Mouse (Mus musculus) midbrain, embryonic 13.5 days (tissue): ENCODE data around the gene Tbx1. TPM values are rescaled to one million over a fixed set of nuclear protein-coding genes. Genes with fewer than 3 reads are reported as not detected.
"Not testable (repeated sequence)": the region's sequence is repeated elsewhere in the genome, so short reads cannot be mapped to it uniquely, and the experiment has no call there.

ENCODE experiments used
- ATAC-seq: fragments of 200-750 bp; cut with Nextera tagmentation; 2 replicates; pipeline ENCODE4 v1.8.0; 2017; ENCODE audit warnings: mild to moderate bottlenecking, moderate TSS enrichment, moderate library complexity
- H3K27ac ChIP-seq: fragments of 300-500 bp; sonication (generic); 2 replicates; pipeline ENCODE4 v1.5.1; 2015; ENCODE audit warnings: inconsistent platforms, mild to moderate bottlenecking, moderate library complexity
- H3K27me3 ChIP-seq: fragments of 300-500 bp; sonication (generic); 2 replicates; pipeline ENCODE4 v1.6.1; 2015; ENCODE audit warnings: mild to moderate bottlenecking, inconsistent platforms
- H3K36me3 ChIP-seq: fragments of 300-500 bp; sonication (generic); 2 replicates; pipeline ENCODE4 v1.6.1; 2015; ENCODE audit warnings: mild to moderate bottlenecking, inconsistent platforms
- H3K4me1 ChIP-seq: fragments of 300-500 bp; sonication (generic); replicated peaks from 2 replicates; pipeline ENCODE4 v1.6.1; 2015; ENCODE audit warnings: inconsistent platforms
- H3K4me2 ChIP-seq: fragments of 300-500 bp; sonication (generic); replicated peaks from 2 replicates; pipeline ENCODE4 v1.6.1; 2015; ENCODE audit warnings: moderate library complexity, mild to moderate bottlenecking, inconsistent platforms
- H3K4me3 ChIP-seq: fragments of 300-500 bp; sonication (generic); replicated peaks from 2 replicates; pipeline ENCODE4 v1.5.1; 2015; ENCODE audit warnings: mild to moderate bottlenecking, inconsistent platforms
- H3K9ac ChIP-seq: fragments of 300-500 bp; sonication (generic); replicated peaks from 2 replicates; pipeline ENCODE4 v1.6.1; 2015; ENCODE audit warnings: mild to moderate bottlenecking, inconsistent platforms
- H3K9me3 ChIP-seq: fragments of 300-500 bp; sonication (generic); 2 replicates; pipeline ENCODE4 v1.6.1; 2016; ENCODE audit warnings: mild to moderate bottlenecking, inconsistent platforms
- WGBS: fragments of 180-500 bp; shearing (Covaris S2); methylation state at CpG from one replicate; pipeline ENCODE4 v1.1.7; 2015; 5-methylcytosine and 5-hydroxymethylcytosine counted together
- polyA plus RNA-seq: library from polyadenylated mRNA; unstranded; fragments of >200 nt; fragmentation: Nextera tagmentation; extraction: Ambion mirVana; gene quantifications from 2 replicates; pipeline ENCODE4 v1.2.1, GENCODE M21; 2015

Tbx1 gene
- polyA plus RNA-seq, 1 experiment from 2014 or later = 0.71 TPM

GRCm38 (mm10) chr16:18564472-18564871 is 26.0 kb downstream of the Tbx1 start:
- 89% methylated on average over 2 of the region's 2 CpGs for WGBS
- no peak overlapping the region for H3K4me2 ChIP-seq
- H3K9ac ChIP-seq = no peak overlapping the region
- ATAC-seq = no peak
- H3K27ac ChIP-seq = no peak overlapping the region
- H3K9me3 ChIP-seq = no peaks in the 10 kb centered on the region
- H3K4me3 ChIP-seq = no peak overlapping the region
- H3K36me3 ChIP-seq = no peaks in the 10 kb centered on the region
- no peaks in the 10 kb centered on the region for H3K4me1 ChIP-seq
- no peaks in the 10 kb centered on the region for H3K27me3 ChIP-seq

DNA sequence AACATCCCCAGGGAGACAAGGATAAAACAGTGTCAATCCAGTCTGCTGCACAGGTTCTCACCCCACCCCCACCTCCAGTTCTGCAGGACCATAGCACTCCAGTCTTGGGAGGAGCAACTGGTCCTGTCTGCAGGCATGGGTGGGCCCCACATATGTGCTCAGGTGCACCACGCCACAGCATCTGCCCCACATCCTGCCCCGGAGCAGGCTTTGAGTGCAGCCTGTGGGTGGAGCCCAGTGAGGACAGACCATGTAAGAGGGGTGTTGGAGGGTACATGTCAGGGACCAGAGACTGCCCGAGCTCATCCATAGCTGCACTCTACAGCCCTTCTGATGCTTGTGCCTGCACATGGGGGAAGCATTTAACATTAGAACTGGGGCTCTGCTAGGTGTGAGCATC is 34.0 kb downstream of the Tbx1 start:
- H3K9me3 ChIP-seq = no peaks in the 10 kb centered on the region
- no peaks in the 10 kb centered on the region for H3K36me3 ChIP-seq
- 86% methylated on average over 3 of the region's 3 CpGs for WGBS
- no peak overlapping the region for H3K9ac ChIP-seq
- 0 out of 2 replicates have a peak, but pooled peaks cover 5% of the 10 kb centered on the region for H3K4me1 ChIP-seq
- H3K27me3 ChIP-seq = no peaks in the 10 kb centered on the region
- no peak overlapping the region for H3K4me3 ChIP-seq
- ATAC-seq = no peak
- no peak overlapping the region for H3K27ac ChIP-seq
- no peak overlapping the region for H3K4me2 ChIP-seq

DNA sequence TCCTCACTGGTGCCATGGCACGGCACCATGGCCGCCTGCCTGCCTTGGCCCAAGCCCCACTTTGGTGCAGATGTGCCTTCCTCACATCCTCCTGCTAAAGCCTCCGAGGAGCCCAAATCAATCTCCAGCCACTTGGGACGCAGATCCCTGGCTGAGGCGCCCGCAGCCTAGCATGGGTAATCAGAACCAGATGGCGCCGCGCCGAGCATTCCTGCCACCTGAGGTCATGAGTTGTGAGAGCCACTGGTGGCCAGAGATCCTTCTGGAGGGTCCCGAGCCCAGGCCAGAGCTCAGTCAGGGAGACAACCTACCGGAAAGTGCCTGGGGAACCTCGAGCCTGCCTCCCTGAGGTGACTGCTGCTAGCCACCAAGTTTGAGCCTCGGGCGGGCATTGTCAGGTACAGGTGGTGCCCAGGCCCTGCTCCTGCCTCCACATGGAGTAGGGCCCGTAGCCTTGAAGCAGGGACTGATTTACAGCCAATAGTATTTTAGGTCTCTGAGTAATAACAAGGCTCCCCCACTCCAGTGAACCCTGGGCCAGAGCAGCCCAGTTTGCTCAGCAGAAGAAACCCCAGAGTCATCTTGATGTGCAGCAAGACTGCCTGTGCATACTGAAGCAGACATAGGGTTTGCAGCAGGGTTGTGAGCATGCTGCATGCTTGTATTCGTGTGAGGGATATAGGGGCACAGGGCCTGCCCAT is 35.1 kb downstream of the Tbx1 start:
- Histone ChIP-seq H3K27ac (no peak overlapping the region), H3K27me3 (no peaks in the 10 kb centered on the region), H3K9ac (no peak overlapping the region), H3K9me3 (no peaks in the 10 kb centered on the region), H3K4me3 (no peak overlapping the region), H3K4me2 (no peak overlapping the region), H3K36me3 (no peaks in the 10 kb centered on the region), H3K4me1 (0 out of 2 replicates have a peak, but pooled peaks cover 5% of the 10 kb centered on the region)
- 83% methylated on average over 17 of the region's 17 CpGs for WGBS
- no peak for ATAC-seq

- H3K4me2 ChIP-seq = no peak overlapping the region
- no peaks in the 10 kb centered on the region for H3K27me3 ChIP-seq
- ATAC-seq = no peak; the same call in 1 of the 2 replicates
- H3K27ac ChIP-seq = no peak overlapping the region
- H3K36me3 ChIP-seq = no peaks in the 10 kb centered on the region
- WGBS = 72% methylated on average over 2 of the region's 2 CpGs
- H3K4me3 ChIP-seq = no peak overlapping the region
- H3K9ac ChIP-seq = no peak overlapping the region
- H3K9me3 ChIP-seq = no peaks in the 10 kb centered on the region
- H3K4me1 ChIP-seq = 0 out of 2 replicates have a peak, but pooled peaks cover 5% of the 10 kb centered on the region
These were observed 35.8 kb downstream of the Tbx1 start for GRCm38 (mm10) chr16:18554721-18555120.

GRCm38 (mm10) chr16:18552106-18552710 is 38.3 kb downstream of the Tbx1 start:
- no peak overlapping the region for H3K4me2 ChIP-seq
- H3K4me1 ChIP-seq = 0 out of 2 replicates have a peak, but pooled peaks cover 5% of the 10 kb centered on the region
- no peak overlapping the region for H3K4me3 ChIP-seq
- no peaks in the 10 kb centered on the region for H3K36me3 ChIP-seq
- no peaks in the 10 kb centered on the region for H3K9me3 ChIP-seq
- no peak overlapping the region for H3K27ac ChIP-seq
- no peak for ATAC-seq
- 78% methylated on average over 11 of the region's 11 CpGs for WGBS
- no peaks in the 10 kb centered on the region for H3K27me3 ChIP-seq
- H3K9ac ChIP-seq = no peak overlapping the region

GRCm38 (mm10) chr16:18551604-18552003 is 38.9 kb downstream of the Tbx1 start:
- Histone ChIP-seq H3K27me3 (no peaks in the 10 kb centered on the region), H3K4me1 (0 out of 2 replicates have a peak, but pooled peaks cover 5% of the 10 kb centered on the region), H3K27ac (no peak overlapping the region), H3K9me3 (no peaks in the 10 kb centered on the region), H3K9ac (no peak overlapping the region), H3K36me3 (no peaks in the 10 kb centered on the region), H3K4me3 (no peak overlapping the region), H3K4me2 (no peak overlapping the region)
- no peak for ATAC-seq
- 44% methylated on average over 9 of the region's 9 CpGs for WGBS

- H3K36me3 ChIP-seq = no peaks in the 10 kb centered on the region
- no peak overlapping the region for H3K4me2 ChIP-seq
- H3K27me3 ChIP-seq = no peaks in the 10 kb centered on the region
- no peak overlapping the region for H3K27ac ChIP-seq
- H3K9ac ChIP-seq = no peak overlapping the region
- no peak overlapping the region for H3K4me3 ChIP-seq
- no peak for ATAC-seq
- H3K9me3 ChIP-seq = no peaks in the 10 kb centered on the region
- 73% methylated on average over 5 of the region's 5 CpGs for WGBS
- H3K4me1 ChIP-seq = 0 out of 2 replicates have a peak, but pooled peaks cover 5% of the 10 kb centered on the region
These were observed 42.6 kb downstream of the Tbx1 start for GRCm38 (mm10) chr16:18547891-18548290.

- peak; percentile 43 for ATAC-seq
- Histone ChIP-seq H3K9me3 (no peaks in the 10 kb centered on the region), H3K36me3 (no peaks in the 10 kb centered on the region), H3K4me3 (no peak overlapping the region), H3K27me3 (no peaks in the 10 kb centered on the region), H3K4me1 (no peaks in the 10 kb centered on the region), H3K4me2 (no peak overlapping the region), H3K27ac (no peak overlapping the region), H3K9ac (no peak overlapping the region)
- WGBS = 52% methylated on average over 8 of the region's 8 CpGs
These were observed 47.2 kb downstream of the Tbx1 start for GRCm38 (mm10) chr16:18543151-18543829.

GRCm38 (mm10) chr16:18539281-18539680 is 51.2 kb downstream of the Tbx1 start:
- WGBS = 80% methylated on average over 6 of the region's 6 CpGs
- no peak for ATAC-seq
- no peak overlapping the region for H3K9ac ChIP-seq
- no peaks in the 10 kb centered on the region for H3K9me3 ChIP-seq
- no peak overlapping the region for H3K4me2 ChIP-seq
- no peak overlapping the region for H3K27ac ChIP-seq
- no peak overlapping the region for H3K4me3 ChIP-seq
- no peaks in the 10 kb centered on the region for H3K36me3 ChIP-seq
- no peaks in the 10 kb centered on the region for H3K27me3 ChIP-seq
- no peaks in the 10 kb centered on the region for H3K4me1 ChIP-seq

- no peak for ATAC-seq
- 92% methylated on average over 3 of the region's 3 CpGs for WGBS
- H3K36me3 ChIP-seq = no peaks in the 10 kb centered on the region
These were observed 53.0 kb downstream of the Tbx1 start for GRCm38 (mm10) chr16:18537407-18537990.

GRCm38 (mm10) chr16:18533061-18533460 is 57.4 kb downstream of the Tbx1 start:
- not testable (repeated sequence) for H3K4me2 ChIP-seq, H3K4me1 ChIP-seq, H3K27ac ChIP-seq, H3K4me3 ChIP-seq, H3K27me3 ChIP-seq, H3K9ac ChIP-seq, H3K36me3 ChIP-seq, H3K9me3 ChIP-seq
- 98% methylated on average over 7 of the region's 7 CpGs for WGBS
- peak; percentile 98 for ATAC-seq

More at GRCm38 (mm10) chr16:18537407-18537990, 53.0 kb downstream of the Tbx1 start:
- Histone ChIP-seq H3K9ac (no peak overlapping the region), H3K4me1 (no peaks in the 10 kb centered on the region), H3K9me3 (no peaks in the 10 kb centered on the region), H3K27ac (no peak overlapping the region), H3K27me3 (no peaks in the 10 kb centered on the region), H3K4me2 (no peak overlapping the region), H3K4me3 (no peak overlapping the region)
